Mouse (Mus musculus) adrenal gland, postnatal 14 days (tissue): Measurements from ENCODE around the gene Dock4. TPM values are rescaled to one million over a fixed set of nuclear protein-coding genes. Genes with fewer than 3 reads are reported as not detected.

ENCODE experiments used
- DNase-seq: peaks from one replicate; pipeline ENCODE4 v3.0.0; 2021; ENCODE audit warnings: mixed read lengths
- total RNA-seq: library from RNA; stranded (reverse); gene quantifications from 2 replicates; pipeline ENCODE4 v1.2.3, GENCODE M21; 2021

Dock4 gene
- total RNA-seq, 1 experiment from 2014 or later, result 19.9 TPM

- no peak for DNase-seq
Observed at GRCm38 (mm10) chr12:40511643-40512369, 66.1 kb downstream of the Dock4 start.

- no peak for DNase-seq
Observed at GRCm38 (mm10) chr12:40512370-40512693, 66.6 kb downstream of the Dock4 start.

GRCm38 (mm10) chr12:40512994-40513393 lies 67.2 kb downstream of the Dock4 start:
- no peak for DNase-seq

GRCm38 (mm10) chr12:40514021-40514420 lies 68.3 kb downstream of the Dock4 start:
- no peak for DNase-seq

GRCm38 (mm10) chr12:40522468-40522867 lies 76.7 kb downstream of the Dock4 start:
- no peak for DNase-seq

GRCm38 (mm10) chr12:40523020-40523419 lies 77.3 kb downstream of the Dock4 start:
- no peak for DNase-seq

GRCm38 (mm10) chr12:40525045-40525444 lies 79.3 kb downstream of the Dock4 start:
- no peak for DNase-seq

GRCm38 (mm10) chr12:40535655-40536618 lies 90.2 kb downstream of the Dock4 start:
- DNase-seq, result no peak

GRCm38 (mm10) chr12:40537826-40538225 lies 92.1 kb downstream of the Dock4 start:
- no peak for DNase-seq

GRCm38 (mm10) chr12:40538318-40538717 lies 92.6 kb downstream of the Dock4 start:
- DNase-seq, result no peak

GRCm38 (mm10) chr12:40538780-40539179 lies 93.0 kb downstream of the Dock4 start:
- DNase-seq, result peak; percentile 25

- no peak for DNase-seq
Observed at GRCm38 (mm10) chr12:40544273-40544672, 98.5 kb downstream of the Dock4 start.

GRCm38 (mm10) chr12:40546827-40547226 lies 101.1 kb downstream of the Dock4 start:
- DNase-seq, result no peak

GRCm38 (mm10) chr12:40551317-40551716 lies 105.6 kb downstream of the Dock4 start:
- no peak for DNase-seq

- no peak for DNase-seq
Observed at GRCm38 (mm10) chr12:40552201-40552600, 106.4 kb downstream of the Dock4 start.

GRCm38 (mm10) chr12:40553929-40554328 lies 108.2 kb downstream of the Dock4 start:
- DNase-seq, result no peak

GRCm38 (mm10) chr12:40554941-40555511 lies 109.3 kb downstream of the Dock4 start:
- no peak for DNase-seq

- no peak for DNase-seq
Observed at GRCm38 (mm10) chr12:40558600-40558999, 112.8 kb downstream of the Dock4 start.

- DNase-seq, result peak; percentile 51
Observed at GRCm38 (mm10) chr12:40559103-40559502, 113.4 kb downstream of the Dock4 start.

GRCm38 (mm10) chr12:40563703-40564102 lies 118.0 kb downstream of the Dock4 start:
- DNase-seq, result no peak

- DNase-seq, result no peak
Observed at GRCm38 (mm10) chr12:40564261-40564660, 118.5 kb downstream of the Dock4 start.

GRCm38 (mm10) chr12:40568365-40568885 lies 122.7 kb downstream of the Dock4 start:
- no peak for DNase-seq
